Mouse (Mus musculus) embryonic fibroblast, embryonic 13.5 days (primary cell): Measurements from ENCODE around the gene Fmo9. TPM values are rescaled to one million over a fixed set of nuclear protein-coding genes. Genes with fewer than 3 reads are reported as not detected.

Experiments
- H3K27ac ChIP-seq: 2 replicates; pipeline ENCODE4 v1.5.1; 2012; ENCODE audit warnings: low read length, control low read depth, inconsistent platforms; ENCODE audit not compliant: insufficient read depth
- H3K4me1 ChIP-seq: 2 replicates; pipeline ENCODE4 v1.6.1; 2011; ENCODE audit warnings: low read length; ENCODE audit not compliant: control insufficient read depth, insufficient read depth
- H3K4me3 ChIP-seq: 2 replicates; pipeline ENCODE4 v1.5.1; 2011; ENCODE audit warnings: mild to moderate bottlenecking, control low read depth, low read length; ENCODE audit not compliant: insufficient read depth
- CTCF ChIP-seq: IDR thresholded peaks from 2 replicates; pipeline ENCODE4 v1.5.1; 2011; ENCODE audit warnings: mild to moderate bottlenecking, control low read depth, low read length, moderate library complexity, borderline replicate concordance; ENCODE audit not compliant: insufficient read depth
- POLR2A ChIP-seq: IDR thresholded peaks from 2 replicates; pipeline ENCODE4 v1.6.1; 2011; ENCODE audit warnings: low read depth, mild to moderate bottlenecking, control low read depth, low read length, moderate library complexity
- polyA plus RNA-seq: library from polyadenylated mRNA; stranded (reverse); fragments of >200 nt; gene quantifications from 2 replicates; pipeline ENCODE4 v1.2.4, GENCODE M21; 2011; ENCODE audit warnings: low read depth; ENCODE audit not compliant: missing spikeins, insufficient read length

The Fmo9 gene
- polyA plus RNA-seq: not detected in 2 replicates

- Histone ChIP-seq H3K4me3 (no peak within 1 kb of the TSS), H3K4me1 (no peaks in the 10 kb centered on the region)
- TF ChIP-seq CTCF (no peak), POLR2A (no peak)
Observed at GRCm38 (mm10) chr1:166681745-166682144, at the start of gene Fmo9. Fmo9 (minus strand) TSS chr1:166681845.

GRCm38 (mm10) chr1:166730886-166731285 lies 49.2 kb upstream of the Fmo9 start:
- TF ChIP-seq POLR2A (no peak), CTCF (no peak)
- no peak overlapping the region for H3K4me3 ChIP-seq
- no peak overlapping the region for H3K27ac ChIP-seq
- no peaks in the 10 kb centered on the region for H3K4me1 ChIP-seq

More at GRCm38 (mm10) chr1:166681745-166682144, at the start of gene Fmo9:
- H3K27ac ChIP-seq: no peak within 1 kb of the TSS

GRCm38 (mm10) chr1:166730215-166730614 lies 48.6 kb upstream of the Fmo9 start:
- no peak overlapping the region for H3K4me3 ChIP-seq
- TF ChIP-seq CTCF (no peak), POLR2A (no peak)
- H3K27ac ChIP-seq: no peak overlapping the region
- no peaks in the 10 kb centered on the region for H3K4me1 ChIP-seq

- Histone ChIP-seq H3K4me1 (no peaks in the 10 kb centered on the region), H3K4me3 (no peak overlapping the region), H3K27ac (no peak overlapping the region)
- no peak for TF ChIP-seq POLR2A
- no peak for TF ChIP-seq CTCF
Observed at GRCm38 (mm10) chr1:166710861-166711260, 29.2 kb upstream of the Fmo9 start.

- no peak for TF ChIP-seq POLR2A
- no peak for TF ChIP-seq CTCF
- Histone ChIP-seq H3K4me3 (no peak overlapping the region), H3K4me1 (no peaks in the 10 kb centered on the region), H3K27ac (no peak overlapping the region)
Observed at GRCm38 (mm10) chr1:166702270-166702912, 20.7 kb upstream of the Fmo9 start.

GRCm38 (mm10) chr1:166669264-166669663 lies 12.4 kb downstream of the Fmo9 start:
- Histone ChIP-seq H3K4me1 (no peaks in the 10 kb centered on the region), H3K27ac (no peak overlapping the region), H3K4me3 (no peak overlapping the region)
- TF ChIP-seq CTCF (no peak), POLR2A (no peak)

GRCm38 (mm10) chr1:166660800-166661199 lies 20.8 kb downstream of the Fmo9 start:
- TF ChIP-seq POLR2A: no peak
- TF ChIP-seq CTCF: no peak
- H3K4me3 ChIP-seq: no peak overlapping the region
- no peaks in the 10 kb centered on the region for H3K4me1 ChIP-seq
- H3K27ac ChIP-seq: no peak overlapping the region

- H3K4me1 ChIP-seq: no peaks in the 10 kb centered on the region
- no peak within 1 kb of the TSS for H3K27ac ChIP-seq
- no peak within 1 kb of the TSS for H3K4me3 ChIP-seq
- no peak for TF ChIP-seq CTCF
- no peak for TF ChIP-seq POLR2A
Observed at GRCm38 (mm10) chr1:166647593-166647992, 34.1 kb downstream of the Fmo9 start, which contains the start of gene Gm4847. Gm4847 (minus strand) TSS chr1:166647693.

Other genes with a start within 250 kb of the Fmo9 start
- gene Gm4846, start 184.3 kb downstream of the Fmo9 start, polyA plus RNA-seq: not detected in 2 replicates
- gene Gm4847, start 34.2 kb downstream of the Fmo9 start, polyA plus RNA-seq: not detected in 2 replicates